Mouse (Mus musculus) c-Kit-positive CD71-positive TER-119-positive erythroid progenitor cells, embryonic 14.5 days (primary cell): ENCODE data around the gene Gm11639.

ENCODE experiments used
- DNase-seq: peaks from one replicate; pipeline ENCODE4 v3.0.0-alpha.2; 2013; ENCODE audit warnings: low spot score

Gm11639 gene

GRCm38 (mm10) chr11:104704097-104704496 is 18.6 kb downstream of the Gm11639 start:
- DNase-seq: no peak

- DNase-seq: no peak
Measured at GRCm38 (mm10) chr11:104707084-104707483, 21.6 kb downstream of the Gm11639 start.

GRCm38 (mm10) chr11:104744995-104745568 is 59.6 kb downstream of the Gm11639 start:
- no peak for DNase-seq

GRCm38 (mm10) chr11:104765762-104766161 is 80.3 kb downstream of the Gm11639 start:
- DNase-seq: no peak

- DNase-seq: no peak
Measured at GRCm38 (mm10) chr11:104767068-104767467, 81.6 kb downstream of the Gm11639 start.

- DNase-seq: peak; percentile 20
Measured at GRCm38 (mm10) chr11:104768072-104768471, 82.6 kb downstream of the Gm11639 start.

- no peak for DNase-seq
Measured at GRCm38 (mm10) chr11:104778796-104779195, 93.3 kb downstream of the Gm11639 start.

- DNase-seq: no peak
Measured at GRCm38 (mm10) chr11:104944723-104945122, 259.2 kb downstream of the Gm11639 start.

GRCm38 (mm10) chr11:104952349-104952748 is 266.8 kb downstream of the Gm11639 start:
- no peak for DNase-seq

- peak; percentile 14 for DNase-seq
Measured at GRCm38 (mm10) chr11:104967862-104968261, 282.4 kb downstream of the Gm11639 start.

- no peak for DNase-seq
Measured at GRCm38 (mm10) chr11:104968388-104968787, 282.9 kb downstream of the Gm11639 start.

- DNase-seq: no peak
Measured at GRCm38 (mm10) chr11:104971322-104971721, 285.8 kb downstream of the Gm11639 start.

GRCm38 (mm10) chr11:104972480-104972879 is 287.0 kb downstream of the Gm11639 start:
- no peak for DNase-seq

GRCm38 (mm10) chr11:104977976-104978375 is 292.5 kb downstream of the Gm11639 start:
- no peak for DNase-seq

- peak; percentile 60 for DNase-seq
Measured at GRCm38 (mm10) chr11:104981342-104982055, 296.0 kb downstream of the Gm11639 start.

GRCm38 (mm10) chr11:105009232-105009631 is 323.7 kb downstream of the Gm11639 start:
- no peak for DNase-seq

GRCm38 (mm10) chr11:105021071-105021470 is 335.6 kb downstream of the Gm11639 start:
- peak; percentile 75 for DNase-seq

- DNase-seq: peak; percentile 79
Measured at GRCm38 (mm10) chr11:105028744-105029348, 343.3 kb downstream of the Gm11639 start.

- no peak for DNase-seq
Measured at GRCm38 (mm10) chr11:105029525-105029924, 344.0 kb downstream of the Gm11639 start.

- DNase-seq: no peak
Measured at GRCm38 (mm10) chr11:105030229-105030628, 344.7 kb downstream of the Gm11639 start.

- DNase-seq: no peak
Measured at GRCm38 (mm10) chr11:105031103-105031502, 345.6 kb downstream of the Gm11639 start.

GRCm38 (mm10) chr11:105035081-105035480 is 349.6 kb downstream of the Gm11639 start:
- DNase-seq: no peak

GRCm38 (mm10) chr11:105063292-105063691 is 377.8 kb downstream of the Gm11639 start, which contains the start of gene Efcab3:
TSS of gene Efcab3 (plus strand) at chr11:105063592.
- no peak for DNase-seq
